Mouse (Mus musculus) heart, embryonic 13.5 days (tissue): ENCODE results near the gene Gm43638. TPM values are rescaled to one million over a fixed set of nuclear protein-coding genes. Genes with fewer than 3 reads are reported as not detected.
"Not testable (repeated sequence)": the region's sequence is repeated elsewhere in the genome, so short reads cannot be mapped to it uniquely, and the experiment has no call there.

Experiments used
- ATAC-seq: fragments of 200-750 bp; cut with Nextera tagmentation; 2 replicates; pipeline ENCODE4 v1.8.0; 2017; ENCODE audit warnings: moderate TSS enrichment; ENCODE audit not compliant: insufficient number of reproducible peaks, low FRiP score, low TSS enrichment; ENCODE audit errors: extremely low read depth
- H3K27ac ChIP-seq: fragments of 300-500 bp; sonication (generic); replicated peaks from 2 replicates; pipeline ENCODE4 v1.5.1; 2015; ENCODE audit warnings: moderate library complexity, mild to moderate bottlenecking, inconsistent platforms
- H3K27me3 ChIP-seq: fragments of 300-500 bp; sonication (generic); replicated peaks from 2 replicates; pipeline ENCODE4 v1.6.1; 2015; ENCODE audit warnings: mild to moderate bottlenecking, inconsistent platforms
- H3K36me3 ChIP-seq: fragments of 300-500 bp; sonication (generic); 2 replicates; pipeline ENCODE4 v1.6.1; 2015; ENCODE audit warnings: mild to moderate bottlenecking, inconsistent platforms
- H3K4me1 ChIP-seq: fragments of 300-500 bp; sonication (generic); 2 replicates; pipeline ENCODE4 v1.6.1; 2015; ENCODE audit warnings: inconsistent platforms
- H3K4me2 ChIP-seq: fragments of 300-500 bp; sonication (generic); 2 replicates; pipeline ENCODE4 v1.6.1; 2015; ENCODE audit warnings: inconsistent platforms, mild to moderate bottlenecking, moderate library complexity
- H3K4me3 ChIP-seq: fragments of 300-500 bp; sonication (generic); 2 replicates; pipeline ENCODE4 v1.5.1; 2015; ENCODE audit warnings: moderate library complexity, mild to moderate bottlenecking, inconsistent platforms
- H3K9ac ChIP-seq: fragments of 300-500 bp; sonication (generic); 2 replicates; pipeline ENCODE4 v1.6.1; 2015; ENCODE audit warnings: inconsistent platforms, mild to moderate bottlenecking, moderate library complexity
- H3K9me3 ChIP-seq: fragments of 300-500 bp; sonication (generic); 2 replicates; pipeline ENCODE4 v1.6.1; 2016; ENCODE audit warnings: inconsistent platforms
- WGBS: fragments of 180-500 bp; shearing (Covaris S2); methylation state at CpG from one replicate; pipeline ENCODE4 v1.1.7; 2015; ENCODE audit warnings: mixed read lengths; 5-methylcytosine and 5-hydroxymethylcytosine counted together
- polyA plus RNA-seq: library from polyadenylated mRNA; unstranded; fragments of >200 nt; fragmentation: Nextera tagmentation; extraction: Ambion mirVana; gene quantifications from 2 replicates; pipeline ENCODE4 v1.2.1, GENCODE M21; 2015

Gm43638 gene
- polyA plus RNA-seq, 1 experiment from 2014 or later: not detected

- Histone ChIP-seq H3K4me3 (no peak overlapping the region), H3K27me3 (no peaks in the 10 kb centered on the region), H3K36me3 (no peaks in the 10 kb centered on the region), H3K27ac (no peak overlapping the region), H3K9ac (no peak overlapping the region), H3K4me1 (no peaks in the 10 kb centered on the region), H3K4me2 (no peak overlapping the region), H3K9me3 (no peaks in the 10 kb centered on the region)
- 79% methylated on average over 3 of the region's 3 CpGs for WGBS
- ATAC-seq: no peak
These were observed 30.3 kb downstream of the Gm43638 start for GRCm38 (mm10) chr5:87456216-87456850.

- no peak overlapping the region for H3K27ac ChIP-seq
- H3K9ac ChIP-seq: no peak overlapping the region
- H3K36me3 ChIP-seq: no peaks in the 10 kb centered on the region
- H3K4me3 ChIP-seq: no peak overlapping the region
- no peak overlapping the region for H3K4me2 ChIP-seq
- no peak for ATAC-seq
- H3K9me3 ChIP-seq: no peaks in the 10 kb centered on the region
- no peaks in the 10 kb centered on the region for H3K27me3 ChIP-seq
- H3K4me1 ChIP-seq: no peaks in the 10 kb centered on the region
These were observed 31.1 kb downstream of the Gm43638 start for GRCm38 (mm10) chr5:87455519-87455918.

- not testable (repeated sequence) for H3K27me3 ChIP-seq, ATAC-seq, H3K9me3 ChIP-seq, H3K4me1 ChIP-seq, H3K27ac ChIP-seq, H3K4me3 ChIP-seq, H3K9ac ChIP-seq, H3K4me2 ChIP-seq, H3K36me3 ChIP-seq
- WGBS: 80% methylated on average over 3 of the region's 5 CpGs
These were observed 34.1 kb downstream of the Gm43638 start for GRCm38 (mm10) chr5:87452514-87452913.

GRCm38 (mm10) chr5:87436264-87436663 lies 50.3 kb downstream of the Gm43638 start:
- H3K9me3 ChIP-seq: no peaks in the 10 kb centered on the region
- ATAC-seq: no peak
- H3K4me2 ChIP-seq: no peak overlapping the region
- 26% methylated on average over 3 of the region's 3 CpGs for WGBS
- no peaks in the 10 kb centered on the region for H3K4me1 ChIP-seq
- H3K27me3 ChIP-seq: no peaks in the 10 kb centered on the region
- H3K4me3 ChIP-seq: no peak overlapping the region
- no peak overlapping the region for H3K9ac ChIP-seq
- no peak overlapping the region for H3K27ac ChIP-seq
- H3K36me3 ChIP-seq: no peaks in the 10 kb centered on the region

- no peaks in the 10 kb centered on the region for H3K9me3 ChIP-seq
- no peaks in the 10 kb centered on the region for H3K4me1 ChIP-seq
- H3K4me3 ChIP-seq: no peak overlapping the region
- no peaks in the 10 kb centered on the region for H3K27me3 ChIP-seq
- no peaks in the 10 kb centered on the region for H3K36me3 ChIP-seq
- H3K9ac ChIP-seq: no peak overlapping the region
- ATAC-seq: no peak
- no peak overlapping the region for H3K27ac ChIP-seq
- WGBS: 75% methylated on average over 3 of the region's 3 CpGs
- no peak overlapping the region for H3K4me2 ChIP-seq
These were observed 60.9 kb downstream of the Gm43638 start for GRCm38 (mm10) chr5:87425676-87426075.

GRCm38 (mm10) chr5:87424041-87424440 lies 62.6 kb downstream of the Gm43638 start, which contains the start of gene Ugt2b38:
Gene Ugt2b38, minus strand, starts transcription at chr5:87424203.
- not testable (repeated sequence) for H3K27ac ChIP-seq, H3K9ac ChIP-seq, H3K9me3 ChIP-seq, H3K4me3 ChIP-seq, ATAC-seq, H3K27me3 ChIP-seq, H3K36me3 ChIP-seq, H3K4me2 ChIP-seq, H3K4me1 ChIP-seq
- WGBS: 80% methylated on average over 1 of the region's 2 CpGs

Other genes starting within 250 kb of the Gm43638 start
- gene Ugt2b37, start 232.0 kb downstream of the Gm43638 start, polyA plus RNA-seq: not detected in 2 replicates
- not detected in 2 replicates for gene Ugt2a3, start 149.6 kb downstream of the Gm43638 start, polyA plus RNA-seq
- not detected in 2 replicates for gene Ugt2b38, start 62.6 kb downstream of the Gm43638 start, polyA plus RNA-seq
- gene Ugt2a2, start 4.5 kb downstream of the Gm43638 start, polyA plus RNA-seq: not detected in 2 replicates
- gene Ugt2a1, start 4.1 kb upstream of the Gm43638 start, polyA plus RNA-seq: not detected in 2 replicates
- gene Sult1b1, start 51.4 kb upstream of the Gm43638 start, polyA plus RNA-seq: not detected in 2 replicates
- not detected in 2 replicates for gene Sult1d1, start 82.2 kb upstream of the Gm43638 start, polyA plus RNA-seq
- gene Sult1e1, start 104.8 kb upstream of the Gm43638 start, polyA plus RNA-seq: not detected in 2 replicates
- not detected in 2 replicates for gene Csn1s1, start 179.4 kb upstream of the Gm43638 start, polyA plus RNA-seq
- not detected in 2 replicates for gene Csn2, start 212.8 kb upstream of the Gm43638 start, polyA plus RNA-seq